Mouse (Mus musculus) megakaryocyte progenitor cell, adult 5-6 weeks (primary cell): Measurements from ENCODE around the gene Aspg. TPM values are rescaled to one million over a fixed set of nuclear protein-coding genes. Genes with fewer than 3 reads are reported as not detected.

Experiments used
- ATAC-seq: replicated peaks from 2 replicates; pipeline ENCODE4 v1.8.0; 2016; ENCODE audit warnings: mild to moderate bottlenecking, moderate TSS enrichment, inconsistent platforms; ENCODE audit not compliant: poor library complexity
- total RNA-seq, 2 experiments: library from RNA; stranded (forward) in 1 of 2; stranded (reverse) in 1 of 2; fragments of 157-497, 149-512 nt in 1 of 2; fragments of 200-1000 nt in 1 of 2; gene quantifications; 2 replicates each; pipeline versions ENCODE4 v1.2.3 to v1.2.4; 2015 to 2017

Aspg gene
- total RNA-seq (2015) (not detected in 2 replicates), total RNA-seq (2017) (not detected in 2 replicates)

GRCm38 (mm10) chr12:112106541-112106971 is at the start of gene Aspg:
Aspg (plus strand) TSS chr12:112106679.
- ATAC-seq: no peak

- ATAC-seq: peak; percentile 90
These were observed 28.8 kb upstream of the Aspg start for GRCm38 (mm10) chr12:112077651-112078050.

GRCm38 (mm10) chr12:112079911-112080310 is 26.6 kb upstream of the Aspg start:
- ATAC-seq: no peak

- ATAC-seq: no peak
These were observed 25.6 kb upstream of the Aspg start for GRCm38 (mm10) chr12:112080911-112081310.

DNA sequence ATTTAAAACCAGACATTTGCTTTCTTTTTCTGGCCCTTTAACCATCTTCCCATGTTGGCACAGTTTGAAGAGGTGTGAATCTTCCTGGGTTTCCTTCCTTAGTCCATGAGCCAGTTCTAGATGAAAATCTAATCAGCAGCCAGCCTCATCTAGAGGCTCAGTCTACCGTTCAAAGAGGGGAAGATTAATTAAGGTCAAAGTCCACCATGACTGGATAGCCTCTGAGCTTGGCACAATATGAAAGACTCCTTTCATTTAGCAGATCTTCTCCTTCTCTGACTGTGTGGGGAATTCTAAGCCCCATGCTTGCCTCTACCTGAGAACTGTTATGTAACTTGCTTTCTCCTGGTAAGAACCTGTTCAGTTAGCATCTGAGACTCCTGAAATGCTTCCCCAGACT is 24.2 kb upstream of the Aspg start:
- no peak for ATAC-seq

DNA sequence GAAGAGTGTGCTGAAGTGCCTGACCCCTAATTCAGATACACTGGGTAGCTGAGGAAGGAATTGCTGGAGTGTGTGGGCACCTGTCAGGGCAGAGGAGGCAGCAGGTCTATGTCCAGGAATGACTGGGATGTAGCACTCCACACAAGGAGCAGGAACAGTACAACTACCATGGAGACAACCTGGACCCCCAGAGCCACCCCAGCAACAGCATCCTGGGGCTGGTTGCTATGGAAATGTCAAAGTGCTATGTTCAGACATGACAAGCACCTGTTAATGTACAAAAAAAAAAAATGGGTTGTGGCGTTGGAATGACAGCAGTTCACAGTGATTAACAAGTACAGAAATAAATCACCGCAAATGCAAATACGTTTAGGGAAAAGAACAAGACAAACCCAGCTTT is 20.2 kb upstream of the Aspg start:
- no peak for ATAC-seq

DNA sequence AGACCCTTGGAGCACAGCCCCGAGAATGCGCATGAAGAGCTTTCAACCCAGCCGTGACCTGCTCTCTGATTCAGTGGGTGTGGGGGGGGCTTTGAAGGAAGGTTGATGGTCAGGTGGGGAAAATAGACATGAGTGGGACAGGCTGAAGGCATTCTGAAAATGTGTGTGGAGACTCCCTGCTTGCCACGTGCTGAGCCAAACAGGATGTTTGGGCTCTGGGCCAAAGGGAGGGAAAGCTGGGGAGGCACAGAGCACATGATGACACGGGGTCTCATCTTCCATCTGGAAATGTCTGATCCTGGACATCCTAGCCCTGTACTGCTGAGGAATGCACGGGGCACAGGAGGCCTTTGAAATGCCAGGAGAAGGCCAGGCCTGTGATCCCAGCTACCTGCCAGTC is 19.8 kb upstream of the Aspg start:
- ATAC-seq: no peak

GRCm38 (mm10) chr12:112088609-112089324 is 17.7 kb upstream of the Aspg start:
- no peak for ATAC-seq

DNA sequence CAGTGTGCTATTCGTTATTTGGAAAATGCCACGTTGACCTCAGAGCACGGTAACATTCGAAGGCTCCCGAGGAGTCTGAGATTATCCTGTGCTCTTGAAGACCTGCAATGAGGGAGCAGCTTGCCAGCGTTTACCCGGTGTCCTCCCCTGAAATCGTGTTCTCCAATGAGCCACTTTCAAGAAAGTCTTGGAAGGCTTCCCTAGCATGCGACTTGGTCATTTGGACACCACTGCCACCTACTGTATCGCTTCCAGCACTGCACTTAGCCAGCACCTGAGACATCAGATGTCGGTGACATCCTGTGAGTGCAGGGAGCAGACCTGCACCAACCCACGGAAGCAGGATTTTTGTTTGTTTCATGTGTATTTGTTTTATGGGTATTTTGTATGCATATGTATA is 15.4 kb upstream of the Aspg start:
- ATAC-seq: peak; percentile 86

DNA sequence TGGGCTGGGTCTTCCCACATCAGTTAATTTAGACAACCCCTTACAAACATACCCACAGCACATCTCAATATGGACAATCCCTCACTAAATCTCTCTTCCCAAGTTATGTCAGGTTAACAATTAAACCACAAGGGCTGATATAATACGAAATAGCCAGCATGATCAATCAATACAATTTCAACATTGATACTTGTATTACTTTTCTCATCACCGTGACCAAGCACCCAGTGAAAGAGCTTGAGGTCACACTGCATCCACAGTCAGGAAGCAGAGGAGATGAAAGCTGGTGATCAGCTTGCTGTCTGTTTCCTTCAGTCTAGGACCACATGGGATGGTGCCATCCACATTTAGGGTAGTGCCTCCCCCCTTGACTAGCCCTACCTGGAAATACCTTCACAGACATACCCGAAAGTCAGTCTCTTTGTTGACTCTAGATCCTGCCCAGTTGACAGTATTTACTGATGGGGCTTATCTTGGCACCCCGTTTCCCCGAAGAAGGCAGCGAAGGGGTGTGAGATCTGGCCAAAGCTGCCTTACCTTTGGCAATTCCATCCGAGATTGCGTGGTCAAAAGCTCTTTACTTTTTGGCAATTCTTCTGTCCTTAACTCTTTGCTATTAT is 12.1 kb upstream of the Aspg start:
- no peak for ATAC-seq

GRCm38 (mm10) chr12:112096051-112096732 is 10.3 kb upstream of the Aspg start:
- peak; percentile 20; the same call in 1 of the 2 replicates for ATAC-seq

DNA sequence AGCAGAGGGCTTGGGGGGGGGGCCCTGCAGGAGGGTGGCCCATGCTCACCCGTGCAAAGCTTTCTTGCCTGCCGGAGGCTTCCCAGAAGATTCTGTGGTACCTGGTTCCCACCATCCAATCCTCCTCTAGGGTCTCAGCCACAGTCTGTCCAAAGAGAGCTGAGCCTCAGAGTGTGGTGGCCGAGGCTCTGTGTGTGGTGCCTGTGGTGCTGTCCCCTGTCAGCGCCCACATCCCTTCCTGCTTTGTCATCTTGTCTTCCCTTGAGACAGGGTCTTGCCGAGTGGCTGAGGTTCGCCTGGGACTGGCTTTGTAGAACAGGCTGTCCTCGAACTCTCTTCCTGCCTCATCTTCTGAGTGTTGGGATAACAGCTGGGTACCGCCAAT is 9.8 kb upstream of the Aspg start:
- ATAC-seq: no peak

DNA sequence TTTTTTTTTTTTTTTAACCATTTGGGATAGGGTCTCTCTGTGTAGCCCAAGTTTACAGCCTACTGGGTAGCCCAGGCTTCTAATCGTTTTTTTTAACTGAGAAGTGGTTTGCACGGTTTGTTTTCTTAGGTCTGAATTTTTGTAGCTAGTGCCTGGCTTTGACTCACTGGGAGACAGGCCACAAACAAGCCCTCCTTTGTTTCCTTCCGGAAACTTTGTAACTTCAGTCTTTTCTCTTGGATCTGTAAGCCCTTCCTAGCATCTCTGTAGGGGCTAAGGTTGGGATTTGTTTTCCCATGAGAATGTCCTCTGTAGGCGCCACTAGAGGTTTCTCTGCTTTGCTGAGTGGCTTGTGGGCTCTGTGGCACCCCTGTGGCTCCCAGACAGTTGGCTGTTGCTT is 6.4 kb upstream of the Aspg start:
- ATAC-seq: no peak

GRCm38 (mm10) chr12:112101045-112101444 is 5.4 kb upstream of the Aspg start:
- no peak for ATAC-seq

DNA sequence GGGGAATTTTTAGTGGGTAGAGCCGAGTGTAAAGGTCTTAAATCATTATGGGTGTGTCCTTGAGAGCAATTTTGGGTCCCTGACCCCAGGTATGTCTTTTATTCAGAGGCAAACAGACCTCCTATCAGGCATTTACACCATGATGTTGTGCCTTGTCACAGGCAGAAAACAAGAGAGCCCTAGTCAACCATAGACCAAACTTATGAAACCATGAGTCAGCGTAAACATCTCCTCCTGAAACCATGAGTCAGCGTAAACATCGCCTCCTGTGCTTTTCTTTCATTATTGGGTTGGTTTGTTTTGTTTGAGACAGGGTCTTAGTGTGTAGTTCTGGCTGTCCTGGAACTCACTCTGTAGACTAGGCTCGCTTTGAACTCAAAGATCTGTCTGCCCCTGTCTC is 3.3 kb upstream of the Aspg start:
- no peak for ATAC-seq

- no peak for ATAC-seq
These were observed 1.6 kb upstream of the Aspg start for GRCm38 (mm10) chr12:112104890-112105289.

- no peak for ATAC-seq
These were observed 1.2 kb downstream of the Aspg start for GRCm38 (mm10) chr12:112107685-112108084.

- ATAC-seq: no peak
These were observed 2.4 kb downstream of the Aspg start for GRCm38 (mm10) chr12:112108696-112109445.

DNA sequence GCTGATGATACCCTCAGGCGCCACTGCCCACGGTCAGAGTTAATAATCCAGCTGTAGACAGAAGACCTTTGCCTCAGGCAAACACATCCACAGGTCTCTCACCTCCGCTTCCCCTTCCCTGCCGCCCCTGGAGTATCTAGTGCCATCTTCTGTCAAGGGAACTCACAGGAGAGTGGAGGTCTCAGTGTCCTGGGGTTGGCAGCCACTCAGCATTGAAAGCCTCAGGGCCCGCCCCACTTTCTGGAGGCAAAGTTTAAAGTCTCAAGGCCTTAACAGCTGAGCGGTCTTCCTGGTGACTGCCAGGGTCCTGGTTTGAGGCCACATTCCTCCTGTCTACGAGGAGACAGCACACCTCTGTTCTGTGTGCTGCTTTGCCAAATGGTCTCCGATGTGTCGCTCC is 3.2 kb downstream of the Aspg start:
- no peak for ATAC-seq

GRCm38 (mm10) chr12:112111323-112111722 is 4.8 kb downstream of the Aspg start:
- ATAC-seq: no peak

DNA sequence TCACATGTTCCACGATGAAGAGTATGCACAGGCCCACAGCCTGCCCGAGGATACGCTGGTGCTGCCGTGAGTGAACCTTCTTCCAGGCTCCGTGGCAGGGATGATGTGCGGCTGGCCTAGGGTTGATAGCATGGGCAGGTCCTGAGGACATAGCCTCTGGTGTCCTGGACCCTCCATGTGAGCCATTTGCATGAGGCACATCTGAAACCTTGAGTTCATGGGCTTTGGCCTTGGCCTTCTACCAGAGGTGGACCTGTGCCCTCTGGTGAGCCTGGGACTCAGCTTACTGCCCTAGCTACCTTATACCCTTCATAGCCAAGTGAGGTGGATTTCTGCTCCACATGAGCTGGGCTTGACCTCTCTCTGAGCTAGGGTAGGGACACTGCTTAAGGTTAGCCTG is 5.8 kb downstream of the Aspg start:
- ATAC-seq: no peak
